Mouse (Mus musculus): ENCODE results near the gene Cdk6.

GRCm38 (mm10) chr5:3330932-3331331 lies 10.4 kb upstream of the Cdk6 start:
- TF ChIP-seq CTCF (IDR thresholded peaks at IDR 0.05; ENCODE audit: low read depth) (no peak), EP300 (optimal IDR thresholded peaks at IDR 0.05) (no peak)
